Mouse (Mus musculus): ENCODE data around the gene Gm49368. TPM values are rescaled to one million over a fixed set of nuclear protein-coding genes. Genes with fewer than 3 reads are reported as not detected.
"Not testable (repeated sequence)": the region's sequence is repeated elsewhere in the genome, so short reads cannot be mapped to it uniquely, and the experiment has no call there.

Gm49368 gene
- total and polyA plus RNA-seq, 2 experiments = 0.09 TPM; not detected in 1

DNA sequence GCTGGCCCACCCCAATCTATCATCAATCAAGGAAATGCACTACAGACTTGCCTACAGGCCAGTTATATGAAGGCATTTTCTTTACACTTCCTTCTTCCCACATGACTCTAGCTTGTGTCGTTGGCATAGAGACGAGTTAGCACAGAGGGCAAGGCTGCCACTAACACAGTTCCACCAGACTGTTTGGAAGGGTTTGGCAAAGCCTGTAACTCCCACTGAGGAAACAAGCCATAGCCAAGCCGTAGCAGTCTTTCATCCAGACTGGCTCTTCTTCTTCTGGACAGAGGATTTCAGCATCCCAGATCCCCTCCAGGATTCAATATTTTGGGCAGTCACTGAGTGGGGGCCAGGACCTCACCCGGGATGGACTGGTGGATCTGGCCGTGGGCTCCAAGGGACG is 77.1 kb downstream of the Gm49368 start:
- 92% methylated on average over 6 of the region's 6 CpGs for WGBS
- Histone ChIP-seq H3K36me3 (ENCODE audit: control insufficient read depth, insufficient read depth, low read length) (no peaks in the 10 kb centered on the region), H3K79me2 (ENCODE audit: control insufficient read depth, insufficient read depth, low read length) (no peaks in the 10 kb centered on the region), H3K27me3 (ENCODE audit: control insufficient read depth, insufficient read depth, low read length) (no peaks in the 10 kb centered on the region), H3K27ac (replicated peaks; ENCODE audit: insufficient read depth, low read depth, low read length) (no peak overlapping the region), H3K9ac (ENCODE audit: low read depth, low read length) (no peak overlapping the region), H3K4me1 (ENCODE audit: control insufficient read depth, insufficient read depth, low read length) (no peaks in the 10 kb centered on the region), H3K4me3 (ENCODE audit: insufficient read depth, low read depth, low read length) (no peak overlapping the region)
- TF ChIP-seq CTCF (IDR thresholded peaks at IDR 0.05; ENCODE audit: low read depth, low read length) (no peak), POLR2A (IDR thresholded peaks at IDR 0.05; ENCODE audit: extremely low read depth, insufficient read depth, low read length) (no peak)
- no peak for DNase-seq (ENCODE audit: extremely low read depth, low read depth, low spot score)

DNA sequence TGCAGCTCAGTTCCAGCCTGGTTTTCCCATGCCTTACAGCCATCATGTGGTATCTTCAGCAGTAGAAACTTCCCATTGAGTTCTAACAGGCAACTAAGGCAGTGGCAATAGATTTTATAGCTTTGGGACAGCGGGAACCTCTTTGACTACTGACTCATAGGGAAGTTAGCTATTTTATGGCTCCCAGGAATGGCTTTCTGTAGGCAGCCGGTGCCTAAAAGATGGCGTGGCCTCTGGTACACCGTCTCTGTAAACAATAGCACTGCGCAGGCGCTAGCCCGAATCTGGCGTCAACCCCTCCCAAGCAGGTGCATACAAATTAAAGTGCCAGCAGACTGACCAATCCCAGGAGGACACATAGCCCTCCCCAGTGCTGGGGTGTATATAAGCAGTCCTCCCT is 88.5 kb downstream of the Gm49368 start:
- TF ChIP-seq CTCF (IDR thresholded peaks at IDR 0.05; ENCODE audit: low read depth, low read length) (no peak), POLR2A (IDR thresholded peaks at IDR 0.05; ENCODE audit: extremely low read depth, insufficient read depth, low read length) (no peak)
- no peaks in the 10 kb centered on the region for H3K79me2 ChIP-seq (ENCODE audit: control insufficient read depth, insufficient read depth, low read length)
- 85% methylated on average over 8 of the region's 8 CpGs for WGBS

DNA sequence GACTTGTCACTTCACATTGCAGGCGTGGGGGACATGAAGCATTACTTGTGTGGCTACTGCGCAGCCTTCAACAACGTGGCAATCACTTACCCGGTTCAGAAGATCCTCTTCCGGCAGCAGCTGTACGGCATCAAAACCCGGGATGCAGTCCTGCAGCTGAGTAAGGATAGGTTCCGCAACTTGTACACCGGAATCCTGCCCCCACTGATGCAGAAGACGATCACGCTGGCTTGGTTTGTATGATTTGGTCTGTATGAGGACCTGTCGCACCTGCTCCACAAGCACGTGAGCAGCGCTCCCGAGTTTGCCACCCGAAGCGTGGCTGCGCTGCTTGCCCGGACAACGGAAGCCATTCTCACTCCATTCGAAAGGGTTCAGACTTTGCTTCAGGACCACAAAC is 91.6 kb downstream of the Gm49368 start, which contains the start of gene Itgad:
TSS of gene Itgad (plus strand) at position 301 of the 400 bp plus-strand sequence.
- no peak for DNase-seq (ENCODE audit: extremely low read depth, low read depth, low spot score)
- Histone ChIP-seq H3K27me3 (ENCODE audit: control insufficient read depth, insufficient read depth, low read length) (no peaks in the 10 kb centered on the region), H3K9ac (ENCODE audit: low read depth, low read length) (no peak within 1 kb of the TSS), H3K27ac (replicated peaks; ENCODE audit: insufficient read depth, low read depth, low read length) (no peak within 1 kb of the TSS), H3K4me3 (ENCODE audit: insufficient read depth, low read depth, low read length) (no peak within 1 kb of the TSS), H3K36me3 (ENCODE audit: control insufficient read depth, insufficient read depth, low read length) (no peaks in the 10 kb centered on the region), H3K79me2 (ENCODE audit: control insufficient read depth, insufficient read depth, low read length) (no peaks in the 10 kb centered on the region), H3K4me1 (ENCODE audit: control insufficient read depth, insufficient read depth, low read length) (no peaks in the 10 kb centered on the region)
- 93% methylated on average over 21 of the region's 21 CpGs for WGBS
- TF ChIP-seq CTCF (IDR thresholded peaks at IDR 0.05; ENCODE audit: low read depth, low read length) (no peak), POLR2A (IDR thresholded peaks at IDR 0.05; ENCODE audit: extremely low read depth, insufficient read depth, low read length) (no peak)

More for the DNA sequence above, 88.5 kb downstream of the Gm49368 start:
- no peak overlapping the region for H3K27ac ChIP-seq (replicated peaks; ENCODE audit: insufficient read depth, low read depth, low read length)
- H3K4me1 ChIP-seq (ENCODE audit: control insufficient read depth, insufficient read depth, low read length) = no peaks in the 10 kb centered on the region
- H3K9ac ChIP-seq (ENCODE audit: low read depth, low read length) = no peak overlapping the region
- no peaks in the 10 kb centered on the region for H3K36me3 ChIP-seq (ENCODE audit: control insufficient read depth, insufficient read depth, low read length)
- no peaks in the 10 kb centered on the region for H3K27me3 ChIP-seq (ENCODE audit: control insufficient read depth, insufficient read depth, low read length)
- H3K4me3 ChIP-seq (ENCODE audit: insufficient read depth, low read depth, low read length) = no peak overlapping the region
- DNase-seq (ENCODE audit: extremely low read depth, low read depth, low spot score) = no peak

DNA sequence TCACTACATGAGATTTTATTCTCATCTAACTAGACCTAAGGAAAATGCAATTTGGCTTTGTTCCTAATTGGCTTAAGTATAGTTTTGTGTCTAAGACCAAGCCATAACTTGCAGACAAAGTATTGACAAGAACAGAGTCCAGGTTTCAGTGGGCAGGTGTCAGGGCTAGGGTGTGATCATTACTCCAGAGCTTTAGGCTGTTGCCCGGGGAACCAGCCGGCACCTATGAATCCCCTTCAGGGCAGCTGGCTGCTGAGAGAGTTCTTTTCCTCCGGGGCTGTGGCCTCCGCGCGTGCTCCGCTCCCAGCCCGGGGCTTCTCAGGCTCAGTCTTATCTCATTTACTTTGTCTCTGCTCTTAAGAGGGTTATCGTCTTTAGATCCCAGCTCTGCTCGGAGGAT is 92.4 kb downstream of the Gm49368 start:
- no peak overlapping the region for H3K27ac ChIP-seq (replicated peaks; ENCODE audit: insufficient read depth, low read depth, low read length)
- peak; percentile 32 for DNase-seq (ENCODE audit: extremely low read depth, low read depth, low spot score)
- no peaks in the 10 kb centered on the region for H3K4me1 ChIP-seq (ENCODE audit: control insufficient read depth, insufficient read depth, low read length)
- H3K4me3 ChIP-seq (ENCODE audit: insufficient read depth, low read depth, low read length) = no peak overlapping the region
- H3K36me3 ChIP-seq (ENCODE audit: control insufficient read depth, insufficient read depth, low read length) = no peaks in the 10 kb centered on the region
- H3K27me3 ChIP-seq (ENCODE audit: control insufficient read depth, insufficient read depth, low read length) = no peaks in the 10 kb centered on the region
- H3K79me2 ChIP-seq (ENCODE audit: control insufficient read depth, insufficient read depth, low read length) = no peaks in the 10 kb centered on the region
- no peak overlapping the region for H3K9ac ChIP-seq (ENCODE audit: low read depth, low read length)
- 23% methylated on average over 10 of the region's 10 CpGs for WGBS
- TF ChIP-seq POLR2A (IDR thresholded peaks at IDR 0.05; ENCODE audit: extremely low read depth, insufficient read depth, low read length) (no peak), CTCF (IDR thresholded peaks at IDR 0.05; ENCODE audit: low read depth, low read length) (no peak)

- 80% methylated on average over 8 of the region's 8 CpGs for WGBS
- H3K4me1 ChIP-seq (ENCODE audit: control insufficient read depth, insufficient read depth, low read length); H3K36me3 ChIP-seq (ENCODE audit: control insufficient read depth, insufficient read depth, low read length); H3K27ac ChIP-seq (replicated peaks; ENCODE audit: insufficient read depth, low read depth, low read length); H3K9ac ChIP-seq (ENCODE audit: low read depth, low read length); H3K79me2 ChIP-seq (ENCODE audit: control insufficient read depth, insufficient read depth, low read length); H3K27me3 ChIP-seq (ENCODE audit: control insufficient read depth, insufficient read depth, low read length); DNase-seq (ENCODE audit: extremely low read depth, low read depth, low spot score); H3K4me3 ChIP-seq (ENCODE audit: insufficient read depth, low read depth, low read length): not testable (repeated sequence)
These were observed 96.3 kb downstream of the Gm49368 start for GRCm38 (mm10) chr7:128158688-128159354.

GRCm38 (mm10) chr7:128164001-128164400 is 101.5 kb downstream of the Gm49368 start:
- 95% methylated on average over 4 of the region's 4 CpGs for WGBS
- H3K4me1 ChIP-seq (ENCODE audit: control insufficient read depth, insufficient read depth, low read length) = no peaks in the 10 kb centered on the region
- no peak overlapping the region for H3K9ac ChIP-seq (ENCODE audit: low read depth, low read length)
- no peak overlapping the region for H3K4me3 ChIP-seq (ENCODE audit: insufficient read depth, low read depth, low read length)
- H3K27me3 ChIP-seq (ENCODE audit: control insufficient read depth, insufficient read depth, low read length) = no peaks in the 10 kb centered on the region
- H3K27ac ChIP-seq (replicated peaks; ENCODE audit: insufficient read depth, low read depth, low read length) = no peak overlapping the region
- no peak for DNase-seq (ENCODE audit: extremely low read depth, low read depth, low spot score)
- H3K36me3 ChIP-seq (ENCODE audit: control insufficient read depth, insufficient read depth, low read length) = no peaks in the 10 kb centered on the region
- no peaks in the 10 kb centered on the region for H3K79me2 ChIP-seq (ENCODE audit: control insufficient read depth, insufficient read depth, low read length)
- no peak for TF ChIP-seq CTCF (IDR thresholded peaks at IDR 0.05; ENCODE audit: low read depth, low read length)
- TF ChIP-seq POLR2A (IDR thresholded peaks at IDR 0.05; ENCODE audit: extremely low read depth, insufficient read depth, low read length) = no peak
